Mouse (Mus musculus) regulatory T cell (primary cell): ENCODE results near the gene Cpt1c.
"Not testable (repeated sequence)": the region's sequence is repeated elsewhere in the genome, so short reads cannot be mapped to it uniquely, and the experiment has no call there.

Experiments
- in situ Hi-C: fragments of 300-600 bp; cut with MboI, MseI; formaldehyde crosslinking; loops from one replicate; pipeline ENCODE4 v1.15.1; 2025; ENCODE audit warnings: high pct_unique_total_duplicates

Cpt1c gene

GRCm38 (mm10) chr7:44974383-44975116, at the start of gene Cpt1c:
Cpt1c (minus strand) TSS chr7:44974851.
- in situ Hi-C loops = loop anchor here (25.0 kb wide), 1 partner anchor 1863 kb away; the partner anchor contains the start of gene Ldha

- in situ Hi-C loops = not testable (repeated sequence)
These were observed 49.1 kb upstream of the Cpt1c start for GRCm38 (mm10) chr7:45023711-45024110.

GRCm38 (mm10) chr7:45020225-45020624, 45.6 kb upstream of the Cpt1c start:
- in situ Hi-C loops = no loop called here

GRCm38 (mm10) chr7:45019031-45019571, 44.5 kb upstream of the Cpt1c start:
- in situ Hi-C loops = no loop called here

GRCm38 (mm10) chr7:45017242-45018061, 42.8 kb upstream of the Cpt1c start, which contains the start of gene Rras:
Rras (plus strand) TSS chr7:45017961.
- in situ Hi-C loops = no loop called here

GRCm38 (mm10) chr7:45016761-45017160, 42.1 kb upstream of the Cpt1c start:
- in situ Hi-C loops = no loop called here

- in situ Hi-C loops = no loop called here
These were observed 41.4 kb upstream of the Cpt1c start, which contains the start of gene Scaf1 for GRCm38 (mm10) chr7:45015957-45016612. Scaf1 (minus strand) TSS chr7:45016363.

GRCm38 (mm10) chr7:45015344-45015956, 40.8 kb upstream of the Cpt1c start:
- in situ Hi-C loops = no loop called here

GRCm38 (mm10) chr7:45014096-45014451, 39.4 kb upstream of the Cpt1c start:
- in situ Hi-C loops = no loop called here

- in situ Hi-C loops = no loop called here
These were observed 38.9 kb upstream of the Cpt1c start for GRCm38 (mm10) chr7:45013366-45014095.

GRCm38 (mm10) chr7:45012824-45013223, 38.2 kb upstream of the Cpt1c start:
- in situ Hi-C loops = no loop called here

GRCm38 (mm10) chr7:45012011-45012410, 37.4 kb upstream of the Cpt1c start:
- in situ Hi-C loops = no loop called here

GRCm38 (mm10) chr7:45008411-45008810, 33.8 kb upstream of the Cpt1c start:
- in situ Hi-C loops = no loop called here

GRCm38 (mm10) chr7:45007846-45008245, 33.2 kb upstream of the Cpt1c start:
- in situ Hi-C loops = no loop called here

- in situ Hi-C loops = no loop called here
These were observed 32.5 kb upstream of the Cpt1c start for GRCm38 (mm10) chr7:45007141-45007540.

GRCm38 (mm10) chr7:45006503-45006902, 31.9 kb upstream of the Cpt1c start:
- in situ Hi-C loops = no loop called here

- in situ Hi-C loops = no loop called here
These were observed 30.8 kb upstream of the Cpt1c start for GRCm38 (mm10) chr7:45005321-45005992.

- in situ Hi-C loops = no loop called here
These were observed 29.9 kb upstream of the Cpt1c start for GRCm38 (mm10) chr7:45004546-45004945.

- in situ Hi-C loops = no loop called here
These were observed 27.8 kb upstream of the Cpt1c start for GRCm38 (mm10) chr7:45002440-45002839.

GRCm38 (mm10) chr7:45000539-45001114, 26.0 kb upstream of the Cpt1c start:
- in situ Hi-C loops = no loop called here
